Mouse (Mus musculus) brown adipose tissue, adult 24 weeks (tissue): ENCODE data around the gene Pold3. TPM values are rescaled to one million over a fixed set of nuclear protein-coding genes. Genes with fewer than 3 reads are reported as not detected.

ENCODE experiments used
- H3K27ac ChIP-seq: fragments of 200-500 bp; replicated peaks from 2 replicates; pipeline ENCODE4 v1.5.1; 2012; ENCODE audit warnings: low read depth, mild to moderate bottlenecking, low read length
- H3K4me1 ChIP-seq: fragments of 200-500 bp; 2 replicates; pipeline ENCODE4 v1.6.1; 2012; ENCODE audit warnings: low read length, mixed read lengths; ENCODE audit not compliant: control insufficient read depth, insufficient read depth, insufficient read length
- H3K4me3 ChIP-seq: fragments of 200-500 bp; 2 replicates; pipeline ENCODE4 v1.5.1; 2012; ENCODE audit warnings: low read depth, mild to moderate bottlenecking, low read length, moderate library complexity; ENCODE audit not compliant: insufficient read depth
- polyA plus RNA-seq: library from polyadenylated mRNA; stranded (reverse); fragments of >200 nt; gene quantifications from 2 replicates; pipeline ENCODE4 v1.2.4, GENCODE M21; 2012; ENCODE audit not compliant: missing spikeins, insufficient read depth, insufficient read length

Gene Pold3
- 5.4 and 8.1 TPM in 2 replicates for polyA plus RNA-seq

GRCm38 (mm10) chr7:100121376-100121789, at the start of gene Pold3:
TSS of gene Pold3 (minus strand) at chr7:100121565.
- peak within 1 kb of the TSS; percentile 57 for H3K27ac ChIP-seq
- peak within 1 kb of the TSS; percentile 79 for H3K4me3 ChIP-seq
- no peaks in the 10 kb centered on the region for H3K4me1 ChIP-seq

GRCm38 (mm10) chr7:100170756-100171155, 49.4 kb upstream of the Pold3 start:
- H3K4me3 ChIP-seq, result no peak overlapping the region
- peaks cover 2% of the 10 kb centered on the region; the same call in 1 of the 2 replicates for H3K4me1 ChIP-seq
- no peak overlapping the region for H3K27ac ChIP-seq

- no peak overlapping the region for H3K27ac ChIP-seq
- H3K4me1 ChIP-seq, result peaks cover 2% of the 10 kb centered on the region; the same call in 1 of the 2 replicates
- no peak overlapping the region for H3K4me3 ChIP-seq
These were observed 47.3 kb upstream of the Pold3 start for GRCm38 (mm10) chr7:100168654-100169053.

- Histone ChIP-seq H3K27ac (no peak overlapping the region), H3K4me1 (peaks cover 2% of the 10 kb centered on the region; the same call in 1 of the 2 replicates), H3K4me3 (no peak overlapping the region)
These were observed 42.1 kb upstream of the Pold3 start for GRCm38 (mm10) chr7:100163506-100163905.

- Histone ChIP-seq H3K4me1 (no peaks in the 10 kb centered on the region), H3K4me3 (peak overlapping the region; percentile 75), H3K27ac (peak overlapping the region; percentile 17; the same call in 1 of the 2 replicates)
These were observed 38.6 kb upstream of the Pold3 start for GRCm38 (mm10) chr7:100160006-100160405.

- peak within 1 kb of the TSS; percentile 47 for H3K27ac ChIP-seq
- H3K4me1 ChIP-seq, result no peaks in the 10 kb centered on the region
These were observed 37.9 kb upstream of the Pold3 start, which contains the start of gene Lipt2 for GRCm38 (mm10) chr7:100159105-100159841. TSS of gene Lipt2 (plus strand) at chr7:100159277.

GRCm38 (mm10) chr7:100157669-100158068, 36.3 kb upstream of the Pold3 start:
- H3K27ac ChIP-seq, result no peak overlapping the region

More at GRCm38 (mm10) chr7:100159105-100159841, 37.9 kb upstream of the Pold3 start, which contains the start of gene Lipt2:
- peak within 1 kb of the TSS; percentile 75 for H3K4me3 ChIP-seq

GRCm38 (mm10) chr7:100150626-100151025, 29.3 kb upstream of the Pold3 start:
- Histone ChIP-seq H3K4me3 (no peak overlapping the region), H3K4me1 (no peaks in the 10 kb centered on the region), H3K27ac (peak overlapping the region; percentile 41; the same call in 1 of the 2 replicates)

More at GRCm38 (mm10) chr7:100157669-100158068, 36.3 kb upstream of the Pold3 start:
- Histone ChIP-seq H3K4me1 (no peaks in the 10 kb centered on the region), H3K4me3 (no peak overlapping the region)

- Histone ChIP-seq H3K27ac (peak overlapping the region; percentile 64), H3K4me1 (no peaks in the 10 kb centered on the region), H3K4me3 (no peak overlapping the region)
These were observed 28.7 kb upstream of the Pold3 start for GRCm38 (mm10) chr7:100150086-100150485.

- Histone ChIP-seq H3K4me3 (no peak overlapping the region), H3K27ac (no peak overlapping the region), H3K4me1 (no peaks in the 10 kb centered on the region)
These were observed 27.2 kb upstream of the Pold3 start for GRCm38 (mm10) chr7:100148586-100148985.

GRCm38 (mm10) chr7:100140591-100140990, 19.2 kb upstream of the Pold3 start:
- H3K4me3 ChIP-seq, result no peak overlapping the region
- H3K4me1 ChIP-seq, result no peaks in the 10 kb centered on the region
- H3K27ac ChIP-seq, result no peak overlapping the region

- Histone ChIP-seq H3K4me1 (no peaks in the 10 kb centered on the region), H3K4me3 (no peak overlapping the region), H3K27ac (no peak overlapping the region)
These were observed 16.7 kb upstream of the Pold3 start for GRCm38 (mm10) chr7:100138075-100138474.

- Histone ChIP-seq H3K27ac (no peak overlapping the region), H3K4me1 (no peaks in the 10 kb centered on the region), H3K4me3 (no peak overlapping the region)
These were observed 15.7 kb upstream of the Pold3 start for GRCm38 (mm10) chr7:100137038-100137437.

GRCm38 (mm10) chr7:100132379-100132778, 11.0 kb upstream of the Pold3 start:
- Histone ChIP-seq H3K4me3 (no peak overlapping the region), H3K4me1 (no peaks in the 10 kb centered on the region), H3K27ac (no peak overlapping the region)

- Histone ChIP-seq H3K27ac (no peak overlapping the region), H3K4me3 (no peak overlapping the region), H3K4me1 (no peaks in the 10 kb centered on the region)
These were observed 9.2 kb upstream of the Pold3 start for GRCm38 (mm10) chr7:100130592-100130991.
